Mouse (Mus musculus): ENCODE data around the gene Trim24.

DNA sequence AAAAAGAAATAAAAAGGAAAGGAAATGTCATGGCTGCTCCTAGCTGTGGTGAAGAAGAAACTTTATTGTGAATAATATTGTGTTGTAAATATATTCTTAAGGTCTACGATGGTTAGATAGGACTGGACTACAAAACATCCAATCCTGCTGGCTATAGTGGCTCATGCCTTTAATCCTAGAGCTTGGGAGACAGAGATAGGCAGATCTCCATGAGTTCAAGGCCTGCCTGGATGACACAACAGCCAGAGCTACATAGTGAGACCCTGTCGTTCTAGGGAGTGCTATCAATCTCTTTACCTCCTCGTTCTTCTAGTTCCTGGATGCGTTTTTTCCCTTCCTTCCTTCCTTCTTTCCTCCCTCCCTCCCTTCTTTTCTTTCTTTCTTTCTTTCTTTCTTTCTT, 12.5 kb upstream of the Trim24 start:
- no peak for TF ChIP-seq CTCF (IDR thresholded peaks at IDR 0.05; ENCODE audit: low read depth, low read length)
- no peak for TF ChIP-seq POLR2A (IDR thresholded peaks at IDR 0.05; ENCODE audit: borderline replicate concordance, low read depth, low read length)

All from bone marrow macrophage, adult 2 months (primary cell).